Mouse (Mus musculus) stomach, embryonic 16.5 days (tissue): ENCODE results near the gene Zic2. TPM values are rescaled to one million over a fixed set of nuclear protein-coding genes. Genes with fewer than 3 reads are reported as not detected.

Experiments used
- ATAC-seq: fragments of 200-750 bp; cut with Nextera tagmentation; 2 replicates; pipeline ENCODE4 v1.8.0; 2017; ENCODE audit warnings: moderate number of reproducible peaks, moderate TSS enrichment; ENCODE audit not compliant: insufficient read depth, low FRiP score
- H3K27ac ChIP-seq: fragments of 300-500 bp; sonication (generic); 2 replicates; pipeline ENCODE4 v1.5.1; 2014; ENCODE audit warnings: low read length
- H3K27me3 ChIP-seq: fragments of 300-500 bp; sonication (generic); 2 replicates; pipeline ENCODE4 v1.6.1; 2014; ENCODE audit warnings: low read length, control low read depth, mixed read lengths; ENCODE audit not compliant: control insufficient read depth, insufficient read depth
- H3K36me3 ChIP-seq: fragments of 300-500 bp; sonication (generic); 2 replicates; pipeline ENCODE4 v1.6.1; 2014; ENCODE audit warnings: low read length; ENCODE audit not compliant: control insufficient read depth, insufficient read depth
- H3K4me1 ChIP-seq: fragments of 300-500 bp; sonication (generic); 2 replicates; pipeline ENCODE4 v1.6.1; 2014; ENCODE audit warnings: low read length, control low read depth, mixed read lengths; ENCODE audit not compliant: control insufficient read depth, insufficient read depth
- H3K4me2 ChIP-seq: fragments of 300-500 bp; sonication (generic); 2 replicates; pipeline ENCODE4 v1.6.1; 2014; ENCODE audit warnings: low read depth, low read length, mixed read lengths
- H3K4me3 ChIP-seq: fragments of 300-500 bp; sonication (generic); replicated peaks from 2 replicates; pipeline ENCODE4 v1.5.1; 2014; ENCODE audit warnings: mild to moderate bottlenecking, low read length
- H3K9ac ChIP-seq: fragments of 300-500 bp; sonication (generic); 2 replicates; pipeline ENCODE4 v1.6.1; 2014; ENCODE audit warnings: low read length
- H3K9me3 ChIP-seq: fragments of 300-500 bp; sonication (generic); replicated peaks from 2 replicates; pipeline ENCODE4 v1.6.1; 2016; ENCODE audit warnings: low read length, control low read depth; ENCODE audit not compliant: control insufficient read depth
- WGBS: fragments of 180-500 bp; shearing (Covaris S2); extraction: QIAGEN DNeasy Blood & Tissue Kit; methylation state at CpG from one replicate; pipeline ENCODE4 v1.1.7; 2014; 5-methylcytosine and 5-hydroxymethylcytosine counted together
- polyA plus RNA-seq: library from polyadenylated mRNA; unstranded; fragments of >200 nt; fragmentation: Nextera tagmentation; extraction: Ambion mirVana; gene quantifications from 2 replicates; pipeline ENCODE4 v1.2.1, GENCODE M21; 2015

Gene Zic2
- polyA plus RNA-seq, 1 experiment from 2014 or later, result not detected

DNA sequence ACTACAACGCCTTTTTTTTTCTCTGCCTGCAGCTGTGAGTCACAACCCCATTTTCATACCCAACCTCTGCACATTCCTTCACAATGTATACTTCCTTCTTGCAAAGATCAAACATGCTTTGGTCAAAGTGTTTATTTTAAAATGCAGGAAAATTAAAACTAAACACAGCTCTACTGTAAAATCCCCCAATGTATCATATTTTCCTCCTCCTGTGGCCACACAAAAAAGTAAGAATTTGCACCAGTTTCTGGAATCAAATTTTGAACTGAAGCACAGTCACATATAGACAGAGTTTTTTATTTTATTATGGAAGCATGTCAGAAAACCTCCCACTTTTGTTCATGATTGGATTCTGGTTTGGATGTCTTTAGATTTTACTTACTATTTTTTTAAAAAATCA lies 11.4 kb downstream of the Zic2 start:
- Histone ChIP-seq H3K9ac (no peak overlapping the region), H3K27me3 (peaks cover 74% of the 10 kb centered on the region), H3K4me1 (no peaks in the 10 kb centered on the region), H3K9me3 (no peaks in the 10 kb centered on the region), H3K36me3 (no peaks in the 10 kb centered on the region), H3K4me2 (no peak overlapping the region), H3K27ac (no peak overlapping the region), H3K4me3 (no peak overlapping the region)
- ATAC-seq, result no peak
- WGBS, result 0% methylated on average over 1 of the region's 1 CpGs

DNA sequence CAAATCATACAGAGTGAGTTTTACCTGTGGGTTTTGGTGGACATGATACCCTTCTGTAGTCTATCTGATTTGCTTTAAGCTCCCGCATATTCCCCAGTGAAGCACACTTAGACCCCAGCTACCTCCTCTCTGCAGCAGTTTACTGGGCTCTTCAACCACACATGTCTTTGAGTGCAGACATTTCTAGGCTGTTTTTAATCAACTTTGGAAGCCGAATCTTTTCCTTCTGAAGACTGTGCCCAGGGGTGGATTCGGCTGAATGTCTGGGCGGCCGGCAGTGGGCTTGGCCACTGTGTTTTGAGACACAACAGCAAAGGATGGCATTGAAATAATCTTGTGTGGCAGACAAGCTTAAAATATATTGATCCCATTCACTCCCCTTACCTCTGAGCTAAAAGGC lies 12.1 kb downstream of the Zic2 start:
- H3K4me2 ChIP-seq, result no peak overlapping the region
- no peak for ATAC-seq
- no peaks in the 10 kb centered on the region for H3K36me3 ChIP-seq
- no peaks in the 10 kb centered on the region for H3K4me1 ChIP-seq
- no peaks in the 10 kb centered on the region for H3K9me3 ChIP-seq
- H3K9ac ChIP-seq, result no peak overlapping the region
- peaks cover 69% of the 10 kb centered on the region for H3K27me3 ChIP-seq
- no peak overlapping the region for H3K27ac ChIP-seq
- WGBS, result 9% methylated on average over 5 of the region's 5 CpGs
- H3K4me3 ChIP-seq, result no peak overlapping the region

DNA sequence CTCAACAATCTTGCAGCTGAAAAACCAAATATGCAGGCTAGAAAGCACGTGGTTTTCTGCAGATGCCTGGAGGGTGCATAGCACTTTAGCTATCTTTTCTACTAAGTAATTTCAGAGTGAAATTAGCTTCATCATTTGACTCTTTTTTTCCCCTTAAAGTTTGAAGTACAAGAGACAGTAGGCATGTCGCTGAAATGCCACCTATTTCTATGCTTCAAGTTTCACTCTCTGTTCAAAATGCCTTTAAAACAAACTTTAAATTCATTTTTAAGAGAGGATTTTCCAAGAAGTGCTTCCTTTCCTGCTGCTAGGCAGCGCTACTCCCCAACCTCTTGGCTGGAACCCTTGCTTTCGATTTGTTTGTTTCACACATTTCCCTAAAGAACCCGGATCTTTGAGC lies 13.8 kb downstream of the Zic2 start:
- ATAC-seq, result no peak
- Histone ChIP-seq H3K9ac (no peak overlapping the region), H3K4me2 (no peak overlapping the region), H3K4me3 (no peak overlapping the region), H3K27ac (no peak overlapping the region), H3K36me3 (no peaks in the 10 kb centered on the region), H3K4me1 (no peaks in the 10 kb centered on the region), H3K9me3 (peaks cover 4% of the 10 kb centered on the region), H3K27me3 (peaks cover 56% of the 10 kb centered on the region)
- WGBS, result 2% methylated on average over 5 of the region's 5 CpGs

DNA sequence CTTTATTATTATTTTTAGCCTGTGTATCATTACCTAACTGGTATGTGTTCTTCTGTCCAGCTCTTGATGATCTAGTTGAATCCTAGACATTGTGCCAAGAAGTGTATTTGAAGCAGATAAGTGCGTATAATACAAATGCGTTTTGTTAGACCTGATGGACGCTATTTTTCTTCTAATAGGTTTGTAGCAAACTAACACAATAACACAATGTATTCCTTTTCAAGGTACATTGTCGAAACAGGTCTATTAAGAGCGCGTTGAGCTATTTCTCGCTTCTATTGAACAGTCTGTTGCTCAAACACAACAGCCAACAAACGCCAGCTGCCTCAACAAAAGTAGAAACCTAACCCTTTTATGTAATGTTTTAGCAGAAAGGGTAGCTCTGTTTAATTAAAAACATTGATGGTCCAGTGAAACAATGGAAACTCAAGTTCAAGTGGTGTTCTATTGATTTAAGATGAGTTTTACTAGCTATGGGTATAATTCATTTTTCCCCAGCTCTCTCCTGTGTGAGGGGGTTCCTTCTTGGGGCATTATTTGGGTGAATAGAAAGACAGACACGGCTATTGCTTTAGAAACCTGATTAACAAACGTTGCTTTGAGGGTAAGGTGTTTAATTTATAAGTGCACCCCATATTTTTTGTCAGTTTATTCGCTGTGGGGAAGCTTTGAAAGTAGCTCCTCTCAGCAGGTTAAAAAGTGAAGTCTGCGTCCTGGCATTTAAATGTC lies 14.6 kb downstream of the Zic2 start:
- WGBS, result 7% methylated on average over 12 of the region's 12 CpGs
- no peaks in the 10 kb centered on the region for H3K4me1 ChIP-seq
- H3K4me3 ChIP-seq, result no peak overlapping the region
- H3K4me2 ChIP-seq, result no peak overlapping the region
- H3K27me3 ChIP-seq, result peaks cover 48% of the 10 kb centered on the region
- peaks cover 4% of the 10 kb centered on the region for H3K9me3 ChIP-seq
- H3K9ac ChIP-seq, result no peak overlapping the region
- ATAC-seq, result no peak
- no peak overlapping the region for H3K27ac ChIP-seq
- no peaks in the 10 kb centered on the region for H3K36me3 ChIP-seq

DNA sequence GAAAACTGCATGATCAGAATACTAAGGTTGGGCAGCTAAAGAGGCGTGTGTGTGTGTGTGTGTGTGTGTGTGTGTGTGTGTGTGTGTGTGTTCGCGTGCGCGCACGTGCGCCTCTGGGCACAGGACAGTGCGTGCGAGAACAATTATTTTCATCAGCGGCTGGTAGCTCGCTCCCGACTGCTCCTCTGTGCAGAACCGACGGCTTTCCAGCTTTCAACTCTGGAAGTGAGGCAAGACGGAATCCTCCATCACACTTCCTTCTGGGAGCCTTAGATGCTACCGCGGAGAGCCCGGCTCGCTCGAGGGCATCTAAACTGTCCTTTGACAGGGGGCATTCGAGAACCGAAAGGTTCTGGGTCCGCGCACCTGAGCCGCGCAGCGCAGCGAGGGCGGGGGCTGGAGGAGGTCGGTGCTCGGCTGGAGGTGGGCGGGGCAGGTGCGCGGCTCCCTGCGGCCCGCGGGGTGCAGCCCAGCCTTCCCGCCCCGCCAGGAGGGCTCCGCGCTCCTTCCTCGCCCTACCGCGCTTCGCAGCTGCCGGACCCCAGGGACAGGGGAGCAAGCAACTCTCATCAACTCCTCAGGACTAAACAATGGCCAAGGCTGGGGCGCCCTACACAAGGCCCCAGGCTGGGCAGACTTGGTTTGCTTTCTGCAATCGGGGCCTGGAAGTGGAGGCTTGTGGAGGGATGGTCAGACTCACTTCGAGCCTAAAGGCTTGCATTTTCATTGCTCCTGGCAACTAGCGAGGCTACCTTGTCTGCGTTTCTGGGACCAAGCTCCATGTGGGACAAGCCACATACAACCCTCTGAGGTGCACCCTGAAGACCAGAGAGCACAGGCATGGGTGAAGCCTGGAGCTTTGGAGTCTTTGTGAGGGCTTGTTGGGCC lies 15.4 kb downstream of the Zic2 start, which contains the start of gene Gm10837:
Gene Gm10837, plus strand, starts transcription at position 146 of the 888 bp plus-strand sequence.
- H3K36me3 ChIP-seq, result no peaks in the 10 kb centered on the region
- H3K9me3 ChIP-seq, result peaks cover 4% of the 10 kb centered on the region
- no peaks in the 10 kb centered on the region for H3K4me1 ChIP-seq
- peaks cover 42% of the 10 kb centered on the region for H3K27me3 ChIP-seq
- H3K9ac ChIP-seq, result no peak within 1 kb of the TSS
- H3K4me2 ChIP-seq, result peak within 1 kb of the TSS; percentile 43
- ATAC-seq, result peak; percentile 71
- peak within 1 kb of the TSS; percentile 30 for H3K4me3 ChIP-seq
- 2% methylated on average over 51 of the region's 51 CpGs for WGBS
- no peak within 1 kb of the TSS for H3K27ac ChIP-seq

DNA sequence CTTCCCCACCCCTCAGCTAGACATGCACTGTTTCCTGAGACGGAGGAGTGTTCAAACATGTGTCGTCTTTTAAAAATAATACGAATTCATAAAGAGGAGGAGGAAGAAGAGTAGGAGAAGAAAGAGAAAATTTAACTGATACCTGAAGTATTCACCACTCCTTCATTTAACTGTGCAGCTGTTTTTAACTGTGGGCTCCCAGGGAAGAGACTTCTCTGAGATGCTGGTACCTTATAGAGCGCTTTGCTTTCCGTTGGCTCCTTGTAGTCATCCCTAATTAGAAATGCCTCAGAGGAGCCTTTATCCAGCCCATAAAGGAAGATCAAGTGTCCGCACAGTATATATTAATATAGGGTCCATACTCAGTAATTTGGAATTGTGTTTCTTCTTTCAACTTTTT lies 16.3 kb downstream of the Zic2 start:
- Histone ChIP-seq H3K9me3 (peaks cover 4% of the 10 kb centered on the region), H3K9ac (no peak overlapping the region), H3K4me1 (no peaks in the 10 kb centered on the region), H3K27ac (no peak overlapping the region), H3K36me3 (no peaks in the 10 kb centered on the region), H3K27me3 (peaks cover 39% of the 10 kb centered on the region), H3K4me3 (no peak overlapping the region), H3K4me2 (no peak overlapping the region)
- no peak for ATAC-seq
- 70% methylated on average over 6 of the region's 6 CpGs for WGBS

DNA sequence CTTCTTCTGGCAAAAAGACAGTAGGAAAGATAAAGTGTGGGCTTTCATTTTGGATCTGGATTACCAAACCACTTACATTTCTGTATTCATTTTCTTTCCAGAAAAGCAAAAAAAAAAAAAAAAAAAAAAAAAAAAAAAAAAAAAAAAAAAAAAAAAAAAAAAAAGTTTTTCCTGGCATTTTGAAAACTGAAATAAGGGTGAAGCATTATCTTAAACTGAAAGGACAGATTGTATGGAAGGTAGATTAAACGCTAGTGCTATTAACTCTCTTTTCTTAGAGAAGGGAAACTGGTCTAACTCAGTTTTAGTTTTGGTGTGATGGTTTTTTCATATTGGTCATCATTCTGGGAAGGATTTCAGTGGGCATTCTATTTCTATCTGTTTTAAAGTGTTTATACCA lies 16.8 kb downstream of the Zic2 start:
- Histone ChIP-seq H3K4me2 (no peak overlapping the region), H3K9me3 (peaks cover 4% of the 10 kb centered on the region), H3K4me1 (no peaks in the 10 kb centered on the region), H3K27me3 (peaks cover 39% of the 10 kb centered on the region), H3K27ac (no peak overlapping the region), H3K4me3 (no peak overlapping the region), H3K9ac (no peak overlapping the region), H3K36me3 (no peaks in the 10 kb centered on the region)
- no peak for ATAC-seq
- WGBS, result 57% methylated on average over 1 of the region's 1 CpGs

DNA sequence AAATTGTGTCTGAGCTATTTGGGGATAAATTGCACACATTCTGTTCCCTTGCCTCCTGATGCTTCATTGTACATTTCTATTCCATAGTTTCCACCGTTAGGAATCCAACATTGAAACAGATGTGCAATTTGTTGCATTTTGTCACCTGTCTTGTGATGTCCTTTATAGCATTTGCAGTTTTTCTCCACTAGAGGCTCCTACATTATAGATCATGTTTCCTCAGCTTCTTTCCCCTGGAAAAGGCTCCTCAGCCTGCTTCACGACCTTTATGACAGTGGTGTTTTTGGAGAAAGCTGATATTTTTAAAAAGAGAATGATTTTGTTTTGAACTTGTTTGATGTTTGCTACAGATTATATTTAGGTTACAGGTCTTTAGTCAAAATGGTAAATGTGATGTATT lies 33.8 kb downstream of the Zic2 start:
- Histone ChIP-seq H3K4me1 (no peaks in the 10 kb centered on the region), H3K27me3 (no peaks in the 10 kb centered on the region), H3K4me2 (no peak overlapping the region), H3K9ac (no peak overlapping the region), H3K9me3 (no peaks in the 10 kb centered on the region), H3K4me3 (no peak overlapping the region), H3K36me3 (no peaks in the 10 kb centered on the region), H3K27ac (no peak overlapping the region)
- no peak for ATAC-seq
- WGBS, result 12% methylated on average over 2 of the region's 2 CpGs

DNA sequence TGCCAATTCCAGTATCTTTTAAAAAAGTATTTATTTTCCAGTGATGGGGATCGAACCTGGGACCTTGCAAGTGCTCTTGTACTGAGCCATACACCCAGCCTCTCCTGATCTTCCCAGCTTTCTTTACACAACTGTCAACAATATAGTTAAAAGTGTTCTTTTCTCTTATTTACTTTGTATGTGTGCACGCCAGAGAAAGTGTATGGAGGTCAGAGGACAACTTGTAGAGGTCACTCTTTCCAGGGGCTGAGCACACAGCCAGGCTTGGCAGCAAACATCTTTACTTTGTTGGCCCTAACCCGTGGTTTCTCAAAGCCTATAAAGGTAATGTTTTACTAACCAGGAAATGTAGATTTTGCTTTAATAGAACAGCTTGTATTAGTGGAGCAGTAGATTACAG lies 36.3 kb downstream of the Zic2 start:
- WGBS, result 49% methylated on average over 3 of the region's 3 CpGs
- H3K9me3 ChIP-seq, result no peaks in the 10 kb centered on the region

More for the DNA sequence above, 36.3 kb downstream of the Zic2 start:
- ATAC-seq, result no peak; the same call in 1 of the 2 replicates
- Histone ChIP-seq H3K4me3 (no peak overlapping the region), H3K27ac (no peak overlapping the region), H3K9ac (no peak overlapping the region), H3K36me3 (no peaks in the 10 kb centered on the region), H3K27me3 (no peaks in the 10 kb centered on the region), H3K4me2 (no peak overlapping the region), H3K4me1 (no peaks in the 10 kb centered on the region)
